Mouse (Mus musculus) intestine, embryonic 16.5 days (tissue): ENCODE measurements around the gene Tfrc. TPM values are rescaled to one million over a fixed set of nuclear protein-coding genes. Genes with fewer than 3 reads are reported as not detected.

ENCODE experiments used
- ATAC-seq: fragments of 200-750 bp; cut with Nextera tagmentation; 2 replicates; pipeline ENCODE4 v1.8.0; 2017; ENCODE audit warnings: moderate TSS enrichment, moderate library complexity
- H3K27ac ChIP-seq: fragments of 300-500 bp; sonication (generic); 2 replicates; pipeline ENCODE4 v1.5.1; 2014; ENCODE audit warnings: mild to moderate bottlenecking, low read length
- H3K27me3 ChIP-seq: fragments of 300-500 bp; sonication (generic); replicated peaks from 2 replicates; pipeline ENCODE4 v1.6.1; 2014; ENCODE audit warnings: low read length, control low read depth, mixed read lengths; ENCODE audit not compliant: control insufficient read depth, insufficient read depth
- H3K36me3 ChIP-seq: fragments of 300-500 bp; sonication (generic); 2 replicates; pipeline ENCODE4 v1.6.1; 2014; ENCODE audit warnings: low read length, control low read depth; ENCODE audit not compliant: control insufficient read depth, insufficient read depth
- H3K4me1 ChIP-seq: fragments of 300-500 bp; sonication (generic); 2 replicates; pipeline ENCODE4 v1.6.1; 2014; ENCODE audit warnings: low read length, control low read depth, mixed read lengths; ENCODE audit not compliant: control insufficient read depth, insufficient read depth
- H3K4me2 ChIP-seq: fragments of 300-500 bp; sonication (generic); 2 replicates; pipeline ENCODE4 v1.6.1; 2014; ENCODE audit warnings: low read depth, low read length, control low read depth
- H3K4me3 ChIP-seq: fragments of 300-500 bp; sonication (generic); 2 replicates; pipeline ENCODE4 v1.5.1; 2014; ENCODE audit warnings: mild to moderate bottlenecking, low read length
- H3K9ac ChIP-seq: fragments of 300-500 bp; sonication (generic); 2 replicates; pipeline ENCODE4 v1.6.1; 2014; ENCODE audit warnings: low read depth, low read length
- H3K9me3 ChIP-seq: fragments of 300-500 bp; sonication (generic); 2 replicates; pipeline ENCODE4 v1.6.1; 2016; ENCODE audit warnings: low read length, control low read depth; ENCODE audit not compliant: control insufficient read depth
- WGBS: fragments of 180-500 bp; shearing (Covaris S2); extraction: QIAGEN DNeasy Blood & Tissue Kit; methylation state at CpG from one replicate; pipeline ENCODE4 v1.1.7; 2014; 5-methylcytosine and 5-hydroxymethylcytosine counted together
- polyA plus RNA-seq: library from polyadenylated mRNA; unstranded; fragments of >200 nt; fragmentation: Nextera tagmentation; extraction: Ambion mirVana; gene quantifications from 2 replicates; pipeline ENCODE4 v1.2.1, GENCODE M21; 2015

Gene Tfrc
- polyA plus RNA-seq, 1 experiment from 2014 or later = 64.9 TPM

DNA sequence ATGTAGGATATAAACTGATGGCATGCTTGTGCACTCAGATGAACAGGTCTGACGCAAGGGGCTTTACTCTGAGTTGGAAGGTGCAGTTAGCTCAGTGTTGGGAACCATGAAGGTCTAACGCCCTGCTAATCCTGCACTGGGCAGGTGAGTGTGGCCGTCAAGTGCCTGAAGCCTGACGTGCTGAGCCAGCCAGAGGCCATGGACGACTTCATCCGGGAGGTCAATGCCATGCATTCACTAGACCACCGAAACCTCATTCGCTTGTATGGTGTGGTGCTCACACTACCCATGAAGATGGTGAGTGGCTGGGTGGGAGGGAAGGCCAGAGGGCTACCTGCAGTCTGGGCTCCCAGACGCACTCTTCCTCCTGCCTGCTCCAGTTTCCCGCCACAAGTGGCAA, 60.5 kb downstream of the Tfrc start:
- Histone ChIP-seq H3K4me1 (peaks cover 42% of the 10 kb centered on the region), H3K27ac (no peak overlapping the region), H3K27me3 (no peaks in the 10 kb centered on the region), H3K9me3 (no peaks in the 10 kb centered on the region), H3K9ac (no peak overlapping the region), H3K4me2 (no peak overlapping the region), H3K36me3 (peaks cover 10% of the 10 kb centered on the region), H3K4me3 (no peak overlapping the region)
- 96% methylated on average over 10 of the region's 10 CpGs for WGBS
- ATAC-seq = no peak

DNA sequence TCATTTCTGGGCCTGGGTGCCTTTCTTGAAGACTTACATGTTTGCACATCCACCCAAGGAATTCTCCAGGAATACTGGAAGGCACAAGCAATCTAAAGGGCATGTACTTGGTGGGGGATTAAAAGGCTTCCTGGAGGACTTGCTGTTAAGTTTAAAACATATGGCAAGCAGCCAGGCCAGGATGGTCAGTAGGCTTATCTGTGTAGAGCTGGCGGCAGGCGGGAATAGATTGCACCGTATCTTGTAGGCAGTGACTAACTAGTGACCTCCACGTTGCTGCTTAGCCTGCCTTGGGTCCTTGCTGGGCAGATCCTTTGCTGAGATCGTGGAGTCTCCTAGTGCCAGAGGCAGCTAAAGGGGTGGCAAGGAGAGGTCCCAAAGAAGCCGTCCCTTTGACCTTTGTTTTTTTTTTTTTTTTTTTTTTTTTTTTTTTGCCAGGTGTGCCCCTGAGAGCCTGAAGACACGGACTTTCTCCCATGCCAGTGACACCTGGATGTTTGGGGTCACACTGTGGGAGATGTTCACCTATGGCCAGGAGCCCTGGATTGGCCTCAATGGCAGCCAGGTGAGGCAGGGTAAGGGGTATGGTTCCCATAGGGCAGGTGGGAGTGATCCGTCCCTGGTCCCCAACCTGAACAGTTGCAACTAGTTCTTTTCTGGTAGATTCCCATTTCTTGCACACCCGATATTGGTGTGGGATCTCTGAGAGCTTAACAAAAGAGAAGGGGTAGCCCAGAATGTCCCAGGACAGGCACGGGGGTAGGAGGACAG, 61.8 kb downstream of the Tfrc start:
- WGBS = 77% methylated on average over 10 of the region's 10 CpGs
- no peaks in the 10 kb centered on the region for H3K27me3 ChIP-seq
- peaks cover 10% of the 10 kb centered on the region for H3K36me3 ChIP-seq
- H3K27ac ChIP-seq = no peak overlapping the region
- ATAC-seq = no peak
- H3K4me1 ChIP-seq = peaks cover 41% of the 10 kb centered on the region
- H3K9me3 ChIP-seq = no peaks in the 10 kb centered on the region
- H3K9ac ChIP-seq = no peak overlapping the region
- H3K4me3 ChIP-seq = no peak overlapping the region
- no peak overlapping the region for H3K4me2 ChIP-seq

DNA sequence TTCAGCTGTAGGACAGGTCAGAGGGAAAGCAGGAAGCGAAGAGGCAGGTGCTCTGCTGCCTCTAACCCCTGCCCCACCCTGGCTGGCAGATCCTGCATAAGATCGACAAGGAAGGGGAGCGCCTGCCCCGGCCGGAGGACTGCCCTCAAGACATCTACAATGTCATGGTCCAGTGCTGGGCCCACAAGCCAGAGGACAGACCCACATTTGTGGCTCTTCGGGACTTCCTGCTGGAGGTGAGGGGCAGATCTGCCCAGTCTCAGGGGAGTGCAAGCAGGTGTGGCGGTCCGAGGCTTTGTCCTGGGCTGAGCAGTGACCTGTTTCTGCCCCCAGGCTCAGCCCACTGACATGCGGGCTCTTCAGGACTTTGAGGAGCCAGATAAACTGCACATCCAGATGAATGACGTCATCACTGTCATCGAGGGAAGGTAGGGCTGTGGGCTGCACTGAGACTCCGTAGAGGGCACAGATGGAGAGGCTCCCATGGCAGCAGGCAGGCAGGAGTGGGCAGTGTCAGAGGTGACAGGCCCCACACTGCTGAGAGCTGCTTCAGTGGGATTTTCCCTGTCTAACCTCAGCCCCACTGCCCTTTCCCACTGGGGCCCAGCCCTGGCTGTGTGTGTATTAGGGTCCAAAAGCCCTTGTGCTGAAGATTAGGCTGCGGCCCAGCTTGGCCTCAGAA, 62.6 kb downstream of the Tfrc start:
- 86% methylated on average over 13 of the region's 13 CpGs for WGBS
- no peak for ATAC-seq
- Histone ChIP-seq H3K27me3 (no peaks in the 10 kb centered on the region), H3K4me3 (no peak overlapping the region), H3K9ac (no peak overlapping the region), H3K4me1 (peaks cover 33% of the 10 kb centered on the region), H3K27ac (no peak overlapping the region), H3K36me3 (peaks cover 15% of the 10 kb centered on the region), H3K9me3 (no peaks in the 10 kb centered on the region), H3K4me2 (no peak overlapping the region)

- Histone ChIP-seq H3K4me1 (peaks cover 24% of the 10 kb centered on the region), H3K27me3 (no peaks in the 10 kb centered on the region), H3K36me3 (peaks cover 15% of the 10 kb centered on the region), H3K9me3 (no peaks in the 10 kb centered on the region), H3K27ac (peak overlapping the region; percentile 34), H3K4me3 (no peak overlapping the region), H3K4me2 (no peak overlapping the region), H3K9ac (0 out of 2 replicates have a peak overlapping the region, but pooled peaks have one; percentile 4)
- 80% methylated on average over 7 of the region's 7 CpGs for WGBS
- no peak for ATAC-seq
These were observed 63.5 kb downstream of the Tfrc start for GRCm38 (mm10) chr16:32672250-32672649.

- Histone ChIP-seq H3K9ac (no peak overlapping the region), H3K4me2 (no peak overlapping the region), H3K27me3 (no peaks in the 10 kb centered on the region), H3K27ac (peak overlapping the region; percentile 34), H3K4me1 (peaks cover 23% of the 10 kb centered on the region), H3K36me3 (peaks cover 15% of the 10 kb centered on the region), H3K4me3 (no peak overlapping the region), H3K9me3 (no peaks in the 10 kb centered on the region)
- WGBS = 69% methylated on average over 13 of the region's 13 CpGs
- ATAC-seq = peak; percentile 62
These were observed 64.3 kb downstream of the Tfrc start for GRCm38 (mm10) chr16:32672861-32673560.

DNA sequence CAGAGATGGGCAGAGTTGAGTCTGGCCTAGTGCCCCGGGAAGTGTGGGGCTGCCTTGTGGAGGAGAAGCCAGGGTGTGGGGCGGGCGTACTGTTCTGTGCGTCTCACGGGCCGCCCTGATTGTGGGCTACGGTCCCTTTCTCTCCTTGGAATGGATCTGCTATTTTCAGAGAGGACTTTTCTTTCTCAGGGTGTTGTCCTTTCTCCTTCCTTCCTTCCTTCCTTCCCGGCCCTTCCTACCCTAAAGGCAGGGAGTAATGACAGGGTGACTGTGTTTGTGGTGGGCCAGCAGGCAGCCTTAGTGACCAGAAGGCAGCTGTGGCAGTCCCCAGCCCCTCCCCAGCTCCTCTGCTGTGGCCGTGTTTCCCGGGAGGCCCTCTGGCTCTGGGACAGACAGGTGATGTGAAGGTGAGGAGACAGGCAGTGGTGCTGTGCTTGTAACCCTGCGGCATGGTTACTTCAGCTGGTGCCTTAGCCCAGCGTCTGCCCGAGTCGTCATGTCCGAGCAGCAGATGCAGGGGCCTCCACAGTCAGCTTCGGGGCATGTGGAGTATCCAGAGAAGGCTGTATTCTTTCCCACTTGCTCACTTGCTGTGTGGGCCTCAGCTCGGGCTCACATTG, 65.5 kb downstream of the Tfrc start:
- H3K27ac ChIP-seq = no peak overlapping the region
- H3K4me2 ChIP-seq = no peak overlapping the region
- ATAC-seq = no peak
- H3K4me3 ChIP-seq = no peak overlapping the region
- H3K36me3 ChIP-seq = peaks cover 15% of the 10 kb centered on the region
- peaks cover 31% of the 10 kb centered on the region for H3K4me1 ChIP-seq
- no peaks in the 10 kb centered on the region for H3K27me3 ChIP-seq
- H3K9me3 ChIP-seq = no peaks in the 10 kb centered on the region
- WGBS = 92% methylated on average over 17 of the region's 17 CpGs
- no peak overlapping the region for H3K9ac ChIP-seq

DNA sequence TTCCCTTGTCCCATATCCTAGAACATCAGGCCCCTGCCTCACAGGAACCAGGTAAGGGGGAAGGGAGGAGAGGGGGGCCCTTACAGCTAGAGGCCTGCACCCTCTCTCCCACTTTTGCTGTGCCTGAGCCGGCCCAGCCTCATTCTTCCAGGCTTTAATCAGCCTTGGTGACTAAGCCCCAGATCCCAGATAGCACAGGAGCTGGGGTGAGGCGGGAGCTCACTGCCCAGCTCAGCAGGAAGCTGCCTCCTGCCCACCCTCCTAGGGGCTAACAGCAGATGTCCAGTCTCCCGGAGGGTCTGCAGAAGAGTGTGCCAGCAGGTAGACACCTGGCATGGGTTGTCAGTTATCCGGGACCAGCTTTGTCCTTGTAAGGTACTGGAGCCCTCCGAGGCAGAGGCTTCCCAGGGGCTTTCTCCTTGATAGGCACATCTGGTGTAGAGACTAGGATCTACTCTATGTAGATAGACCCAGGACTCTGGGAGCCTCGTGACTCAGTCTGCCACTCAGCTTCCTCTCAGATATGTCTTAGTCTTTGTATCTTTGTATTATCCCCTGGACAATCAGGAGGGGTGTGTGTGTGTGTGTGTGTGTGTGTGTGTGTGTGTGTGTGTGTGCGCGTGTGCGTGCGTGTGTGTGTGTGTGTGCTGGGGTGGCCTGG, 68.5 kb downstream of the Tfrc start:
- H3K4me2 ChIP-seq = no peak overlapping the region
- H3K9ac ChIP-seq = no peak overlapping the region
- no peaks in the 10 kb centered on the region for H3K27me3 ChIP-seq
- peaks cover 20% of the 10 kb centered on the region for H3K36me3 ChIP-seq
- H3K4me3 ChIP-seq = no peak overlapping the region
- no peak overlapping the region for H3K27ac ChIP-seq
- no peaks in the 10 kb centered on the region for H3K9me3 ChIP-seq
- 76% methylated on average over 10 of the region's 10 CpGs for WGBS
- ATAC-seq = 0 out of 2 replicates have a peak, but pooled peaks have one; percentile 9
- peaks cover 31% of the 10 kb centered on the region for H3K4me1 ChIP-seq

GRCm38 (mm10) chr16:32677903-32678302, 69.2 kb downstream of the Tfrc start:
- H3K4me1 ChIP-seq = peaks cover 24% of the 10 kb centered on the region
- no peak overlapping the region for H3K4me3 ChIP-seq
- H3K27me3 ChIP-seq = no peaks in the 10 kb centered on the region
- 65% methylated on average over 14 of the region's 14 CpGs for WGBS
- H3K9ac ChIP-seq = no peak overlapping the region
- H3K36me3 ChIP-seq = peaks cover 23% of the 10 kb centered on the region
- no peaks in the 10 kb centered on the region for H3K9me3 ChIP-seq
- H3K4me2 ChIP-seq = no peak overlapping the region
- no peak overlapping the region for H3K27ac ChIP-seq
- 0 out of 2 replicates have a peak, but pooled peaks have one; percentile 5 for ATAC-seq
